Mouse (Mus musculus) Patski (cell line): ENCODE measurements around the gene Rhox2e. TPM values are rescaled to one million over a fixed set of nuclear protein-coding genes. Genes with fewer than 3 reads are reported as not detected.
"Not testable (repeated sequence)": the region's sequence is repeated elsewhere in the genome, so short reads cannot be mapped to it uniquely, and the experiment has no call there.

Experiments used
- ATAC-seq: fragments of 100-300 bp; one replicate; pipeline ENCODE4 v1.8.0; 2021
- CTCF ChIA-PET: fragments of 350-600 bp; sonication (Branson Sonifier 250); formaldehyde crosslinking; loops from one replicate; lab custom pipeline; 2022; ENCODE audit warnings: inconsistent platforms; lab: Charles Lee
- POLR2A ChIA-PET: fragments of 350-600 bp; sonication (Branson Sonifier 250); formaldehyde crosslinking; loops from one replicate; lab custom pipeline; 2022; ENCODE audit warnings: antibody characterized with exemption, inconsistent platforms; lab: Charles Lee
- DNase-seq: peaks from one replicate; pipeline ENCODE4 v3.0.0-alpha.2; 2011; ENCODE audit warnings: low read depth, low spot score
- H3K27me3 ChIP-seq: fragments of 371-371 bp; one replicate; pipeline ENCODE4 v1.5.1; 2021
- in situ Hi-C: fragments of 300-500 bp; cut with MboI; formaldehyde crosslinking; loops from 3 replicates; pipeline ENCODE4 v1.11.1; 2018; ENCODE audit warnings: low pct_unique_long_range_greater_than_20kb, mixed read lengths
- polyA plus RNA-seq: library from polyadenylated mRNA; unstranded; gene quantifications from one replicate; pipeline ENCODE4 v1.2.3, GENCODE M21; 2021

The Rhox2e gene
- polyA plus RNA-seq = not detected

GRCm38 (mm10) chrX:37530152-37530551 is at the start of gene Rhox2e:
TSS of gene Rhox2e (plus strand) at chrX:37530452.
- POLR2A ChIA-PET, H3K27me3 ChIP-seq, in situ Hi-C loops, ATAC-seq, CTCF ChIA-PET, DNase-seq: not testable (repeated sequence)

GRCm38 (mm10) chrX:37514059-37514458 is 16.2 kb upstream of the Rhox2e start, which contains the start of gene Rhox4d:
TSS of gene Rhox4d (plus strand) at chrX:37514359.
- ATAC-seq, in situ Hi-C loops, DNase-seq: not testable (repeated sequence)

GRCm38 (mm10) chrX:37541719-37542118 is 11.5 kb downstream of the Rhox2e start, which contains the start of gene Rhox3e:
TSS of gene Rhox3e (plus strand) at chrX:37542019.
- in situ Hi-C loops, CTCF ChIA-PET, DNase-seq, POLR2A ChIA-PET, ATAC-seq, H3K27me3 ChIP-seq: not testable (repeated sequence)

More at GRCm38 (mm10) chrX:37514059-37514458, 16.2 kb upstream of the Rhox2e start, which contains the start of gene Rhox4d:
- H3K27me3 ChIP-seq, CTCF ChIA-PET, POLR2A ChIA-PET: not testable (repeated sequence)

GRCm38 (mm10) chrX:37557112-37557511 is 26.9 kb downstream of the Rhox2e start, which contains the start of gene Rhox4e:
TSS of gene Rhox4e (plus strand) at chrX:37557412.
- in situ Hi-C loops, DNase-seq, POLR2A ChIA-PET, ATAC-seq, H3K27me3 ChIP-seq, CTCF ChIA-PET: not testable (repeated sequence)

- H3K27me3 ChIP-seq, CTCF ChIA-PET, ATAC-seq, POLR2A ChIA-PET, in situ Hi-C loops, DNase-seq: not testable (repeated sequence)
Observed at GRCm38 (mm10) chrX:37571105-37571504, 40.9 kb downstream of the Rhox2e start, which contains the start of gene Rhox2f. TSS of gene Rhox2f (plus strand) at chrX:37571405.

- CTCF ChIA-PET, in situ Hi-C loops, POLR2A ChIA-PET, DNase-seq, H3K27me3 ChIP-seq, ATAC-seq: not testable (repeated sequence)
Observed at GRCm38 (mm10) chrX:37572638-37573037, 42.4 kb downstream of the Rhox2e start.

GRCm38 (mm10) chrX:37580692-37581091 is 50.4 kb downstream of the Rhox2e start, which contains the start of gene Rhox3f:
TSS of gene Rhox3f (plus strand) at chrX:37580992.
- DNase-seq, CTCF ChIA-PET, in situ Hi-C loops, ATAC-seq, H3K27me3 ChIP-seq, POLR2A ChIA-PET: not testable (repeated sequence)

Other genes starting within 250 kb of the Rhox2e start
- gene Rhox3a2, start 150.4 kb upstream of the Rhox2e start, polyA plus RNA-seq = not detected
- not detected for gene Rhox4a2, start 139.6 kb upstream of the Rhox2e start, polyA plus RNA-seq
- not detected for gene Rhox2b, start 118.4 kb upstream of the Rhox2e start, polyA plus RNA-seq
- not detected for gene Rhox4b, start 98.0 kb upstream of the Rhox2e start, polyA plus RNA-seq
- gene Rhox2c, start 76.8 kb upstream of the Rhox2e start, polyA plus RNA-seq = not detected
- gene Rhox3c, start 71.9 kb upstream of the Rhox2e start, polyA plus RNA-seq = not detected
- gene Rhox4c, start 50.1 kb upstream of the Rhox2e start, polyA plus RNA-seq = not detected
- gene Rhox2d, start 37.0 kb upstream of the Rhox2e start, polyA plus RNA-seq = not detected
- not detected for gene Rhox4d, start 16.1 kb upstream of the Rhox2e start, polyA plus RNA-seq
- gene Rhox3e, start 11.6 kb downstream of the Rhox2e start, polyA plus RNA-seq = not detected
- gene Rhox4e, start 27.0 kb downstream of the Rhox2e start, polyA plus RNA-seq = not detected
- gene Rhox2f, start 41.0 kb downstream of the Rhox2e start, polyA plus RNA-seq = not detected
- not detected for gene Rhox3f, start 50.5 kb downstream of the Rhox2e start, polyA plus RNA-seq
- not detected for gene Rhox4f, start 77.3 kb downstream of the Rhox2e start, polyA plus RNA-seq
- gene Rhox3g, start 98.2 kb downstream of the Rhox2e start, polyA plus RNA-seq = not detected
- gene Rhox2g, start 113.0 kb downstream of the Rhox2e start, polyA plus RNA-seq = not detected
- gene Rhox4g, start 120.9 kb downstream of the Rhox2e start, polyA plus RNA-seq = not detected
- not detected for gene Rhox3h, start 138.3 kb downstream of the Rhox2e start, polyA plus RNA-seq
- not detected for gene Rhox2h, start 142.8 kb downstream of the Rhox2e start, polyA plus RNA-seq